Mouse (Mus musculus): ENCODE results near the gene Upp1.

GRCm38 (mm10) chr11:9146683-9147082 lies 28.8 kb downstream of the Upp1 start:
- no peak for TF ChIP-seq GATA1 (IDR thresholded peaks at IDR 0.05; ENCODE audit: borderline replicate concordance, low read length)
- TF ChIP-seq FLI1 (IDR thresholded peaks at IDR 0.05; ENCODE audit: low read length): no peak

Measured in megakaryocyte, embryonic 14.5 days (primary cell).